Mouse (Mus musculus) liver, embryonic 14.5 days (tissue): ENCODE measurements around the gene Arpp21. TPM values are rescaled to one million over a fixed set of nuclear protein-coding genes. Genes with fewer than 3 reads are reported as not detected.

Experiments used
- ATAC-seq: fragments of 200-750 bp; cut with Nextera tagmentation; 2 replicates; pipeline ENCODE4 v1.8.0; 2017; ENCODE audit warnings: moderate number of reproducible peaks, mild to moderate bottlenecking, moderate library complexity; ENCODE audit not compliant: insufficient read depth
- DNase-seq, 3 experiments: peaks; one replicate each; pipeline ENCODE4 v3.0.0-alpha.2; 2012 to 2013; ENCODE audit warnings: low read depth in 3 of 3, low spot score in 3 of 3
- H3K27ac ChIP-seq: fragments of 300-500 bp; sonication (generic); 2 replicates; pipeline ENCODE4 v1.5.1; 2014; ENCODE audit warnings: moderate library complexity, mild to moderate bottlenecking, control low read depth, inconsistent platforms
- H3K27me3 ChIP-seq: fragments of 300-500 bp; sonication (generic); 2 replicates; pipeline ENCODE4 v1.6.1; 2014; ENCODE audit warnings: mild to moderate bottlenecking, low read length, moderate library complexity; ENCODE audit not compliant: control insufficient read depth, insufficient read depth
- H3K36me3 ChIP-seq: fragments of 300-500 bp; sonication (generic); replicated peaks from 2 replicates; pipeline ENCODE4 v1.6.1; 2014; ENCODE audit warnings: low read depth; ENCODE audit not compliant: control insufficient read depth, insufficient read depth
- H3K4me1 ChIP-seq, 2 experiments: fragments of 200-500 bp in 1 of 2; fragments of 300-500 bp in 1 of 2; sonication (generic) in 1 of 2; replicated peaks; 2 replicates each; pipeline ENCODE4 v1.6.1; 2012 to 2014; ENCODE audit warnings: antibody characterized with exemption in 1 of 2, inconsistent platforms in 1 of 2, low read length in 1 of 2; ENCODE audit not compliant: control insufficient read depth in 2 of 2, insufficient read depth in 2 of 2
- H3K4me2 ChIP-seq: fragments of 300-500 bp; sonication (generic); 2 replicates; pipeline ENCODE4 v1.6.1; 2014; ENCODE audit warnings: low read depth, mild to moderate bottlenecking, control low read depth, moderate library complexity
- H3K4me3 ChIP-seq, 2 experiments: fragments of 200-500 bp in 1 of 2; fragments of 300-500 bp in 1 of 2; sonication (generic) in 1 of 2; 2 replicates each; pipeline ENCODE4 v1.5.1; 2012 to 2014; ENCODE audit warnings: low read depth in 2 of 2, low read length in 2 of 2, mild to moderate bottlenecking in 2 of 2, control low read depth in 1 of 2, inconsistent platforms in 1 of 2, moderate library complexity in 1 of 2; ENCODE audit not compliant: insufficient read depth in 1 of 2
- H3K9ac ChIP-seq: fragments of 300-500 bp; sonication (generic); replicated peaks from 2 replicates; pipeline ENCODE4 v1.6.1; 2014; ENCODE audit warnings: mild to moderate bottlenecking, control low read depth, moderate library complexity
- H3K9me3 ChIP-seq: fragments of 300-500 bp; sonication (generic); 2 replicates; pipeline ENCODE4 v1.6.1; 2016; ENCODE audit warnings: low read length, mixed read lengths; ENCODE audit not compliant: control insufficient read depth
- CTCF ChIP-seq: IDR thresholded peaks from 2 replicates; pipeline ENCODE4 v1.5.1; 2016; ENCODE audit warnings: antibody characterized with exemption, low read depth, control low read depth
- EP300 ChIP-seq: IDR thresholded peaks from 2 replicates; pipeline ENCODE4 v1.6.1; 2016; ENCODE audit warnings: antibody characterized with exemption, low read depth
- WGBS: fragments of 180-500 bp; shearing (Covaris S2); extraction: QIAGEN DNeasy Blood & Tissue Kit; methylation state at CpG from one replicate; pipeline ENCODE4 v1.1.7; 2014; ENCODE audit not compliant: insufficient replicate concordance; 5-methylcytosine and 5-hydroxymethylcytosine counted together
- polyA plus RNA-seq, 2 experiments: library from polyadenylated mRNA; depleted of rRNA in 1 of 2; stranded (reverse) in 1 of 2; unstranded in 1 of 2; fragments of >200 nt; fragmentation: Nextera tagmentation in 1 of 2; extraction: Ambion mirVana in 1 of 2; gene quantifications; 2 replicates each; pipeline versions ENCODE4 v1.2.1 to v1.2.3; 2012 to 2014

Arpp21 gene
- polyA plus RNA-seq, 2 experiments: 0.36 to 0.42 TPM

- Histone ChIP-seq H3K36me3 (no peaks in the 10 kb centered on the region), H3K4me3 (no peak overlapping the region), H3K27me3 (no peaks in the 10 kb centered on the region; the same call in 1 of the 2 replicates), H3K4me2 (no peak overlapping the region), H3K4me1 (no peaks in the 10 kb centered on the region), H3K9ac (no peak overlapping the region), H3K9me3 (no peaks in the 10 kb centered on the region), H3K27ac (no peak overlapping the region)
- DNase-seq (no peak), ATAC-seq (no peak)
- TF ChIP-seq CTCF (no peak), EP300 (no peak)
- WGBS: 50% methylated on average over 10 of the region's 10 CpGs
Observed at GRCm38 (mm10) chr9:112124667-112125066, 111.1 kb downstream of the Arpp21 start.

DNA sequence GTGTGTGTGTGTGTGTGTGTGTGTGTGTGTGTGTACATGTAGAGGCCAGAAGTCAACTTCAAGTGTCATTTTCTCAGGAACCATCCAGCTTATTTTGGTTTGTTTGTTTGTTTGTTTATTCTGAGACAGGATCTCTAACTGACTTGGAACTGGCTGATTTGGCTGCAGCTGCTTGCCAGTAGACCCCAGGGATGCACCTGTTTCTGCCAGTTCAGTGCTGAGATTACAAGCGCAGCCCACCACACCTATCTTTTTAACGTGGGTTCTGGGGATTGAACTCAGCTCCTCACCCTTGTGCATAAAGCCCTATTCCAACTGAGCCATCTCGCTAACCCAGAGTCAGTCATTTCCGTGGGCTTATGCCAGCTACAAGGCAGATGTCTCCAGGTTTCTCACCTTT is 111.6 kb downstream of the Arpp21 start:
- no peak overlapping the region for H3K4me3 ChIP-seq
- ATAC-seq: no peak
- no peaks in the 10 kb centered on the region for H3K4me1 ChIP-seq
- no peak overlapping the region for H3K27ac ChIP-seq
- WGBS: 57% methylated on average over 4 of the region's 4 CpGs
- TF ChIP-seq EP300 (no peak), CTCF (no peak)
- H3K27me3 ChIP-seq: peaks cover 3% of the 10 kb centered on the region
- no peaks in the 10 kb centered on the region for H3K9me3 ChIP-seq
- no peak for DNase-seq
- no peaks in the 10 kb centered on the region for H3K36me3 ChIP-seq
- H3K4me2 ChIP-seq: no peak overlapping the region
- no peak overlapping the region for H3K9ac ChIP-seq

GRCm38 (mm10) chr9:112123421-112123828 is 112.3 kb downstream of the Arpp21 start:
- H3K4me2 ChIP-seq: no peak overlapping the region
- H3K4me1 ChIP-seq: no peaks in the 10 kb centered on the region
- H3K27me3 ChIP-seq: peaks cover 5% of the 10 kb centered on the region
- no peak overlapping the region for H3K9ac ChIP-seq
- no peak for ATAC-seq
- H3K36me3 ChIP-seq: no peaks in the 10 kb centered on the region
- WGBS: 71% methylated on average over 6 of the region's 6 CpGs
- no peak for DNase-seq
- H3K9me3 ChIP-seq: no peaks in the 10 kb centered on the region
- H3K27ac ChIP-seq: no peak overlapping the region
- TF ChIP-seq CTCF (no peak), EP300 (no peak)
- H3K4me3 ChIP-seq: no peak overlapping the region

DNA sequence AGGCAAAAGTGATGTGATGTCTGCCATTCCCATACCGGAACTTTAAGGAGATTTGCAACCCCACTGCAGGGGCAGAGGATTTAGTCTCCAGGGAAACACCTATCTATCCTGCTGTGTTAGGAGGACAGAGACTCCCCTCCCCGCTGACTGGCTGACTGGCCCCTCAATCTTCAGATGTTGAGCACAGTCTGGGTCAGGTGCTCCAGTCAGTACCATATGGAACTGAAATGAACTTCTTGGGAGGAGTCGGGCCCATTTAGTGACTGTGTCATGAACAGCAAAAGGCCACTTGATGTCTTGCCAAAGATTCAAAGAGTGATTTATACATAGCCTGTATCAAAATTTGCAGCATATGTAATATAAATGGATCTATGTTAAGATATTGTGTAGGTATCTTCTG is 116.2 kb downstream of the Arpp21 start:
- TF ChIP-seq CTCF: no peak
- no peak for TF ChIP-seq EP300
- H3K27me3 ChIP-seq: peaks cover 11% of the 10 kb centered on the region
- H3K9ac ChIP-seq: no peak overlapping the region
- DNase-seq: no peak
- no peak overlapping the region for H3K27ac ChIP-seq
- no peak for ATAC-seq
- WGBS: 46% methylated on average over 3 of the region's 3 CpGs
- H3K4me2 ChIP-seq: no peak overlapping the region
- no peaks in the 10 kb centered on the region for H3K9me3 ChIP-seq
- H3K4me3 ChIP-seq: no peak overlapping the region
- no peaks in the 10 kb centered on the region for H3K4me1 ChIP-seq
- H3K36me3 ChIP-seq: no peaks in the 10 kb centered on the region

- Histone ChIP-seq H3K4me3 (no peak overlapping the region), H3K36me3 (no peaks in the 10 kb centered on the region), H3K27ac (no peak overlapping the region), H3K4me1 (no peaks in the 10 kb centered on the region), H3K4me2 (no peak overlapping the region), H3K9me3 (no peaks in the 10 kb centered on the region), H3K9ac (no peak overlapping the region), H3K27me3 (peaks cover 11% of the 10 kb centered on the region)
- 22% methylated on average over 7 of the region's 7 CpGs for WGBS
- DNase-seq (no peak), ATAC-seq (no peak)
- no peak for TF ChIP-seq EP300
- no peak for TF ChIP-seq CTCF
Observed at GRCm38 (mm10) chr9:112119106-112119433, 116.7 kb downstream of the Arpp21 start.
